Mouse (Mus musculus) forebrain, embryonic 14.5 days (tissue): ENCODE measurements around the gene Barx2. TPM values are rescaled to one million over a fixed set of nuclear protein-coding genes. Genes with fewer than 3 reads are reported as not detected.
A peak's percentile ranks its signal among the peaks of the same experiment; 100 is the strongest.

Source experiments
- ATAC-seq: fragments of 200-750 bp; cut with Nextera tagmentation; 2 replicates; pipeline ENCODE4 v1.8.0; 2017; ENCODE audit warnings: mild to moderate bottlenecking, moderate library complexity
- DNase-seq: peaks from one replicate; pipeline ENCODE4 v3.0.0-alpha.2; 2015; ENCODE audit warnings: low spot score
- H3K27ac ChIP-seq: fragments of 300-500 bp; sonication (generic); 2 replicates; pipeline ENCODE4 v1.5.1; 2014; ENCODE audit warnings: low read depth, mild to moderate bottlenecking, control low read depth, low read length, moderate library complexity
- H3K27me3 ChIP-seq: fragments of 300-500 bp; sonication (generic); replicated peaks from 2 replicates; pipeline ENCODE4 v1.6.1; 2014; ENCODE audit warnings: low read length, control low read depth, mixed read lengths; ENCODE audit not compliant: control insufficient read depth, insufficient read depth
- H3K36me3 ChIP-seq: fragments of 300-500 bp; sonication (generic); 2 replicates; pipeline ENCODE4 v1.6.1; 2014; ENCODE audit warnings: low read length, control low read depth; ENCODE audit not compliant: control insufficient read depth, insufficient read depth
- H3K4me1 ChIP-seq: fragments of 300-500 bp; sonication (generic); 2 replicates; pipeline ENCODE4 v1.6.1; 2014; ENCODE audit warnings: antibody characterized with exemption, low read length, control low read depth; ENCODE audit not compliant: control insufficient read depth, insufficient read depth
- H3K4me2 ChIP-seq: fragments of 300-500 bp; sonication (generic); 2 replicates; pipeline ENCODE4 v1.6.1; 2014; ENCODE audit warnings: mild to moderate bottlenecking, control low read depth, low read length
- H3K4me3 ChIP-seq: fragments of 300-500 bp; sonication (generic); 2 replicates; pipeline ENCODE4 v1.5.1; 2014; ENCODE audit warnings: low read depth, low read length, control low read depth
- H3K9ac ChIP-seq: fragments of 300-500 bp; sonication (generic); 2 replicates; pipeline ENCODE4 v1.6.1; 2014; ENCODE audit warnings: mild to moderate bottlenecking, low read length, control low read depth, moderate library complexity
- H3K9me3 ChIP-seq: fragments of 300-500 bp; sonication (generic); replicated peaks from 2 replicates; pipeline ENCODE4 v1.6.1; 2016; ENCODE audit warnings: low read length, control low read depth, mixed read lengths; ENCODE audit not compliant: control insufficient read depth
- WGBS: fragments of 180-500 bp; shearing (Covaris S2); extraction: QIAGEN DNeasy Blood & Tissue Kit; methylation state at CpG from one replicate; pipeline ENCODE4 v1.1.7; 2014; 5-methylcytosine and 5-hydroxymethylcytosine counted together
- polyA plus RNA-seq: library from polyadenylated mRNA; unstranded; fragments of >200 nt; fragmentation: Nextera tagmentation; extraction: Ambion mirVana; gene quantifications from 2 replicates; pipeline ENCODE4 v1.2.1, GENCODE M21; 2014

The Barx2 gene
- polyA plus RNA-seq, 1 experiment from 2014 or later, result 0.30 TPM

DNA sequence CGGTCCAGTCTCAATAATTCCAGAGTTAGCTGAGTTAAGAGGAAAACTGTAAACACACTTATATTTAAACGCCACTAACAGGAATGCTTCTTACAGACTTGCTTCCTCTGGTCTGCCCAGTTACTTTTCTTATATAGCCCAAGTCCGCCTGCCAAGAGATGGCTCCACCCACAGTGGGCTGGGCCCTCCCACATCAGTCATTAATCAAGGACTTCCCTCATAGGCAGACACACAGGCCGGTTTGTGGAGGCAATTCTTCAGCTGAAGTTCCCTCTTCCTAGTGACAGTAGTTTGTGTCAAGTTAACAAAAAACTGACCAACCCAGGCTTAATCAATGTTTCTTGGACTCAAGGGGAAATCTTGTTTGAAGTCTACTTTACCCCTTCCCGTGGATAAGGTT is 18.4 kb upstream of the Barx2 start:
- no peak overlapping the region for H3K27ac ChIP-seq
- no peaks in the 10 kb centered on the region for H3K36me3 ChIP-seq
- ATAC-seq, result no peak
- no peaks in the 10 kb centered on the region for H3K27me3 ChIP-seq
- no peaks in the 10 kb centered on the region for H3K9me3 ChIP-seq
- 63% methylated on average over 5 of the region's 5 CpGs for WGBS
- H3K4me2 ChIP-seq, result no peak overlapping the region
- no peak overlapping the region for H3K9ac ChIP-seq
- DNase-seq, result no peak
- H3K4me1 ChIP-seq, result no peaks in the 10 kb centered on the region
- no peak overlapping the region for H3K4me3 ChIP-seq

DNA sequence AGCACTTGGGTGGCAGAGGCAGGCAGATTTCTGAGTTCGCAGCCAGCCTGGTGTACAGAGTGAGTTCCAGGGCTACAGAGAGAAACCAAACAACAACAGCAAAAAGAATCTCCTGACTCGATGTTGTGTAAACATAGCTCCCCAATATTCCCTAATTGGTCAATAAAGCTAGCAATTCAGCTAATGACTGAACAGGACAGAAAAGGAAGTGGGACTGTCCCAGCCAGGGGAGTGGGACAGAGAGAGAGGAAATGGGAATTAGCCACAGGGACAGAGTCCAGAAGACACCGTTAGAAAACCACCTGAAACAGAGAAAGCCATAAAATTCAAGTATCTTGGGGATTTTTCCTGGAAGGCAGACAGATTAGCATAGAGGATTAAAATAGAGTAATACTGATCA is 18.0 kb upstream of the Barx2 start:
- H3K27me3 ChIP-seq, result no peaks in the 10 kb centered on the region
- H3K27ac ChIP-seq, result no peak overlapping the region
- H3K4me3 ChIP-seq, result no peak overlapping the region
- ATAC-seq (no peak), DNase-seq (no peak)
- H3K36me3 ChIP-seq, result no peaks in the 10 kb centered on the region
- no peak overlapping the region for H3K9ac ChIP-seq
- no peaks in the 10 kb centered on the region for H3K9me3 ChIP-seq
- WGBS, result 74% methylated on average over 3 of the region's 3 CpGs
- no peak overlapping the region for H3K4me2 ChIP-seq
- H3K4me1 ChIP-seq, result 0 out of 2 replicates have a peak, but pooled peaks cover under 1% of the 10 kb centered on the region

DNA sequence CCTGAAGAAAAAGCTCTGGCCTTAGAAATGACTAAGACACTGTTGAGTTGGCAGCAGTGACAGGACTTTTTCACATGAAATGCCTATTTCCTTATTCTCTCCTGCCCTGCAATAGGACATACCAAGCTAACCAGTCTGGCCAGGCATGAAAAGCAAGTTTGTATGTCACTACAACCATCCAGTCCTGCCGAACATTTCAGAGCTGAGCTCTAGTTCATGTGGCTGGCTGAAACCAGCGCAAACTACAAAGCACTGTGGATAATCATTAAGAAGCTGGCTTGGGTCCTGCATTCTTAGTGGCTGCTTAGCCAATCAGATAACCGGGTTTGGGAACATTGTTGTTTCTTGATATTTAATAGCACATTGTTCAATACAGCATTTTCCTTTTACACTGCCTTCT is 13.5 kb upstream of the Barx2 start:
- Histone ChIP-seq H3K4me1 (peaks cover 3% of the 10 kb centered on the region; the same call in 1 of the 2 replicates), H3K4me2 (no peak overlapping the region), H3K27ac (no peak overlapping the region), H3K27me3 (no peaks in the 10 kb centered on the region), H3K4me3 (no peak overlapping the region), H3K9ac (no peak overlapping the region), H3K9me3 (no peaks in the 10 kb centered on the region), H3K36me3 (no peaks in the 10 kb centered on the region)
- ATAC-seq (peak; percentile 37; the same call in 1 of the 2 replicates), DNase-seq (peak; percentile 47)
- WGBS, result 36% methylated on average over 3 of the region's 3 CpGs

DNA sequence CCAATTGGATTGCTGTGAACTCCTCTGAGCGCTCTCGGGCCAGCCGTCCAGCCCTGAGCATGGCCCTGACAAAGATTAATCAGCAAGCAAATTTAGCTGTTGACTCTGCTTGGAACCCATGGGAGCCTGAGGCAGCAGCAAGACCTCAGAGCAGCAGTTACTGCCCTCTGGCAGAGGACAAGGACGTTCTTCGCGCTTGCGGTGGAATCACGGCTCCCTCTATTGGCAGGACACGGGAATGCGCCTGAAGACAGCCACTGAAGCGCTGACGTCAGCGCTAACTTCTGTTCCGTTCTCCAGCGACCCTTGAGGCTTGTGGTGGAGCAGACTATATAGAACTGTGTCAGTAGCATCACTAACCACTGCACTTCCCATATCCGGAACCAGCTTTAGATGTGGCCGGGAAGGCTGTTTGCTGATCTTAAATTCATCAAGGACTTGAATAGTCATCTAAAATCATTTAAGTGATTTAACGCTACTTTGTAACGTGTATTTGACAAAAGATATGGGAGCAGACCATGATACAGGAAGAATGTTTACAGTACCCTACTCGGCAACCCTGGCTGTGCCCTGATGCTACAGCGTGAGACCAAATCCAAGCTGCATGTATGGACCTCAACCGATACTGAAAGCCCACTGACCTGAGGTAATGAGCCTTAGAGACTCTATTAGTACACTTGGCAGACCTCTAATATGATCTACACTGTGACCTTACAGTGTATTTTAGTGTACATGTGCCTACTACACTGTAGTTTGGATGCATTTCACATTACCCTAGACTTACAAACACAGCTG is 12.8 kb upstream of the Barx2 start:
- peak overlapping the region; percentile 31 for H3K4me2 ChIP-seq
- DNase-seq, result peak; percentile 88
- no peaks in the 10 kb centered on the region for H3K27me3 ChIP-seq
- no peak overlapping the region for H3K9ac ChIP-seq
- no peaks in the 10 kb centered on the region for H3K36me3 ChIP-seq
- 21% methylated on average over 22 of the region's 22 CpGs for WGBS
- H3K4me3 ChIP-seq, result no peak overlapping the region
- H3K27ac ChIP-seq, result no peak overlapping the region
- peaks cover 3% of the 10 kb centered on the region; the same call in 1 of the 2 replicates for H3K4me1 ChIP-seq
- H3K9me3 ChIP-seq, result no peaks in the 10 kb centered on the region
- peak; percentile 83 for ATAC-seq

DNA sequence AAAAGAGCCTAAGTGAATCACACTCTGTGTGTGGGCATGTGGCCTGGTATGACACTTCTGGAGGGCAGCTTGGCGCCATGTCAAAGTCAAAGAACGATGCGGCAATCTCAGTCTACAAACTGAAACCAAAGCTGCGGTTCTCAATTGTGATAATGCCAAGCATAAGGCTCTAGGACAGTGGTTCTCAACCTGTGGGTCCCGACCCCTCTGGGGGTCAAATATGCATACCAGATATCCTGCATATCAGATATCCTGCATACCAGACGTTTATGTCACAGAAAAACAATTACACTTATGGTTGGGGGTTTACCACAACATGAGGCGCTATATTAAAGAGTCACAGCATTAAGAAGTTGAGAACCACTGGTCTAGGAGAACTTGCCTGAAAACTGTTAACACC is 10.3 kb upstream of the Barx2 start:
- ATAC-seq (no peak), DNase-seq (no peak)
- Histone ChIP-seq H3K9me3 (no peaks in the 10 kb centered on the region), H3K4me3 (no peak overlapping the region), H3K4me1 (peaks cover 3% of the 10 kb centered on the region; the same call in 1 of the 2 replicates), H3K9ac (no peak overlapping the region), H3K4me2 (no peak overlapping the region), H3K36me3 (no peaks in the 10 kb centered on the region), H3K27ac (no peak overlapping the region), H3K27me3 (peaks cover 11% of the 10 kb centered on the region)
- WGBS, result 83% methylated on average over 7 of the region's 7 CpGs

DNA sequence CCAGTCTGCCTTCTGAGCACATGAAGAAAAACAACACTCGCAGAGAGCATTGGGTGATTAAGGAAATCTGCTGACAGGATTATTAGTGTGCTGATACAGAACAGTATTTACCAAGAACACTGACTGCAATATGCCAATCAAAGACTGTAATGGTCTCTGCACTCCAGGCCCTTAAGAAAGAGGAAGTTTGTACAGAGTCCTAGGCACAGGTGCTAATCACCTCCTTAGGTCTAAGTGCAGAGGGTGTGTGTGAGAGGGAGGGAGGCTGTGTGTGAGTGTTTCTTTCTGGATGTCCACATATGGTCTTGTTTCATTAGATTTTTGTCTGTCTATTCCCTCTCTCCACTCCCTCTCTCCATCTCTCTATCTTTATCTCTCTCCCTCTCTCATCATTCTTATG is 6.5 kb upstream of the Barx2 start:
- Histone ChIP-seq H3K4me3 (no peak overlapping the region), H3K4me2 (no peak overlapping the region), H3K27ac (no peak overlapping the region), H3K36me3 (no peaks in the 10 kb centered on the region), H3K9me3 (no peaks in the 10 kb centered on the region), H3K27me3 (peaks cover 43% of the 10 kb centered on the region), H3K9ac (no peak overlapping the region), H3K4me1 (no peaks in the 10 kb centered on the region)
- 44% methylated on average over 1 of the region's 1 CpGs for WGBS
- ATAC-seq (no peak), DNase-seq (no peak)

DNA sequence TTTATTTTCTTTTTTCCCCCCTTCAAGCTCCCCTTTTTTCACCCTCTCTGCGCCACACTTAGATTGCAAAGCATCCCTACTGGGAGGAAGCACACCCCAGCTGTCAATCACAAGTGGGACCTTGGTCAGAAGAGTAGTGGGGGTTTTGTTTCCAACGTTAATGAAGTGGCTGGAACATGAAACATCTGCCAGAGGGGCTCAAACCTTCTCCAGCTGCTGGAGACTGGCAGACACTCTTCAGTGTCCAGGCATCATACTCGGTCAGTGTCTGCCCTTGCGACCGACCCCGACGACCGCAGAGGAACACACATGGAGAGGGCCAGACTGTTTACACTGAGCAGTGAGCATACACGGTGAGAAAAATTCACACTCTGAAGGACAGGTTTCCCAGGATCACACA is 3.2 kb upstream of the Barx2 start:
- Histone ChIP-seq H3K4me2 (no peak overlapping the region), H3K27me3 (peaks cover 77% of the 10 kb centered on the region), H3K9me3 (no peaks in the 10 kb centered on the region), H3K4me1 (no peaks in the 10 kb centered on the region), H3K36me3 (no peaks in the 10 kb centered on the region), H3K9ac (no peak overlapping the region), H3K4me3 (no peak overlapping the region), H3K27ac (no peak overlapping the region)
- DNase-seq (no peak), ATAC-seq (no peak)
- 12% methylated on average over 9 of the region's 9 CpGs for WGBS

DNA sequence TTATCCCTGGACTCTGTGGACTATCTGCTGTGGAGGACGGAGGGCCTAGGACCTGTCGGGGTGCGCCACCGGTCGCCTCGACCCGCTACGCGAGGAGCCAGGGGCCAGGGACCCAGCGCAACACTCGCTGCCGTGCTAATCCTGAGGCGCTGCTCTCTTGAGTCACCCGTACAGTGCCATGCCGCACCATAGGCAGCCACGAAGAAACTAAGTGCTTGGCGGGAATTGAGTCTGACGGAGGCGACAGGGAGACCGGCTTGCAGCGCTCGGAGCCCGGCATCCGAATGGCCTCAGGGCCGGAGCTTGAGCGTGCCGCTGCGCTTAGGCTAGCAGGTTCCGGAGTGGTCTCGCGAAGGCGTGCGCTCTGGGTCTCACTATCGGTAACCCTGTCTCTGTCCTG is 1.6 kb upstream of the Barx2 start:
- Histone ChIP-seq H3K36me3 (no peaks in the 10 kb centered on the region), H3K27me3 (peaks cover 91% of the 10 kb centered on the region), H3K4me2 (peak overlapping the region; percentile 23), H3K9ac (no peak overlapping the region), H3K9me3 (no peaks in the 10 kb centered on the region), H3K4me1 (no peaks in the 10 kb centered on the region), H3K27ac (no peak overlapping the region), H3K4me3 (no peak overlapping the region)
- DNase-seq (peak; percentile 48), ATAC-seq (no peak)
- WGBS, result under 1% methylated on average over 34 of the region's 34 CpGs
